Mouse (Mus musculus): ENCODE data around the gene Paqr8.

Gene Paqr8

GRCm38 (mm10) chr1:20973389-20973788, 83.0 kb downstream of the Paqr8 start:
- DNase-seq (ENCODE audit: low read depth, low spot score), result no peak

GRCm38 (mm10) chr1:20974341-20975135, 84.1 kb downstream of the Paqr8 start:
- DNase-seq (ENCODE audit: low read depth, low spot score), result peak; percentile 87

GRCm38 (mm10) chr1:20980553-20980952, 90.1 kb downstream of the Paqr8 start:
- no peak for DNase-seq (ENCODE audit: low read depth, low spot score)

GRCm38 (mm10) chr1:20981764-20982163, 91.4 kb downstream of the Paqr8 start:
- DNase-seq (ENCODE audit: low read depth, low spot score), result no peak

GRCm38 (mm10) chr1:20984103-20984502, 93.7 kb downstream of the Paqr8 start:
- DNase-seq (ENCODE audit: low read depth, low spot score), result no peak

- DNase-seq (ENCODE audit: low read depth, low spot score), result no peak
These were observed 94.2 kb downstream of the Paqr8 start for GRCm38 (mm10) chr1:20984582-20984981.

GRCm38 (mm10) chr1:20986378-20987056, 96.1 kb downstream of the Paqr8 start:
- no peak for DNase-seq (ENCODE audit: low read depth, low spot score)
